Mouse (Mus musculus): ENCODE results near the gene Tmem184a.

Gene Tmem184a

DNA sequence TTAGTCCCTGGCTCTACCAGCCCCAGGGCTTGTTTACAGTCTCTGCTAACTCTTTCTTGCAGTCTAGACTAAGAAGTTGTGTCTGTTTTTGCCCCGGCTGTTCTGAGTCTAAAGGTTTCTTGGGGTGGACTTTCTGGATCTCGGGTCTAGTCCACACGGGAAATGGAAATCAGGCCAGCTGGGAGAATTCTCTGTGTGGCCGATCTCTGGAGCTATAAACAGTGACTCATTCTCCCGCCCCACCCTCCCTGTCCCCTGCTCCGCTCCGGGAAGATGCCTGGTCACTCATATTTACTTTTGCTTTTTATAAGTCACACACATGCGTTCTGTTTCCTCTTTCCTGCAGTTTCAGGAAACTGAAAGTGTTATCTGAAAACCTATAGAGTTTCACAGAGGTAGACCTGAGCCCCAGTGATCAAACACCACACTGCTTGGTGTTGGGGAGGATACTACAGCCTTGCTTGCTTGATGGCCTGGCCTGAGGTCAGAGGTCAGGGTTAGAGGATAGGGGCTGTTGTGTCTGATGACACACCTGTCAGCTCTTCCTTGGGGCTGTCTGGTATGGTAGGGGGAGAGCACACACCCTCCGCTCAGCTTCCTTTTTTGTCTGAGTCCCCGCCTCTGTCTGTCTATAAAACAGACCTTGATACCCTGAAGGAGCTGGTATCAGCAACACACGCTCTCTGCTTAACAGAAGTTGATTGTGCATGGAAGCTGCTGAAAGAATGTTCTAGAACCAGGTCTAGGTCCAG, 26.2 kb downstream of the Tmem184a start:
- DNase-seq (ENCODE audit: low spot score) = no peak

DNA sequence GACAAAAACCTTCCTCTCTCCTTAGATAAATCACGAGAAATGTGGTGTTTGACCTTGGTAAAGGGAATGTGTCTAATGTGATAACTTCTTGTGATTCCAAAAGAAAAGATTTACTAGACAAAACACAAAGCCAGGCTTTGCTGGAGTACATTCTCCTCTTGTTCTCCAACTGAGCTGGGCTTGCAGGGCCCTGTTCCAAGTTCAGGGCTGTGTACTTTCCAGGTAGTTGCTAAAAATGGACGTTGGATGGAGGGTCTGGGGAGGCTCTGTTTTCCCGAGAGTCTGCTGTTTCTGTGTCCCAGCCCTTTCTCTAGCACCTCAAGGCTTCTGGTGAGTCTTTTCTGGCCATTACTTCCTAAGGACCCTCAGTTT, 26.8 kb downstream of the Tmem184a start:
- no peak for DNase-seq (ENCODE audit: low spot score)

DNA sequence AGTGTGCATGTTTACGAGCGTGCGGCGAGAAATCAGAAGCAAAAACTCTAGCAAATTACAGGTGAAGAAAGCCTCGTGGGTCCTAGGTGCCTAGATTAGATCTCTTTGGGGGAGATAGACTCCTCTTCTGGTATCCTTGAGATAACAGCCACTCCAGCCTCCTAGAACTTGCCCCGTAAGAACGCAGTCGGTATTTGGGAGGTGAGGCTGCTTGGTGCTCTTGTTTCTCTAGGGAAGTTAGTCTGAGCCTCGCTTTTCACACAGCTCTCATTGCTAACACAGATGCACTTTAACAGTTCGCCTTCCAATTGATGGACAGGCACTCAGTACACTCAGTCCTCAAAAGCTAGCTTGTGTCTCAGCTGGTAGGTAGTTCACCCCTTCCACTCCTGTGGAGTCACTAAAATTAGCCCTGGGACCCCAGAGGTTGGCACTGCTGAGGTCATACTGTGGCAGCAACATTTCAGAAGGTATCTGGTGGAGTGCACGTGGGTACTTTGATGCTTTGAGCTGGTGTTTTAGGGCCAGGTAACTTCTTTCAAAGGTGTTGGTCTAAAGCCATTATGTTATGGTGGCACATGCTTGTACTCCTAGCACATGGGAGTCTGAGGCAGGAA, 27.4 kb downstream of the Tmem184a start:
- no peak for DNase-seq (ENCODE audit: low spot score)

DNA sequence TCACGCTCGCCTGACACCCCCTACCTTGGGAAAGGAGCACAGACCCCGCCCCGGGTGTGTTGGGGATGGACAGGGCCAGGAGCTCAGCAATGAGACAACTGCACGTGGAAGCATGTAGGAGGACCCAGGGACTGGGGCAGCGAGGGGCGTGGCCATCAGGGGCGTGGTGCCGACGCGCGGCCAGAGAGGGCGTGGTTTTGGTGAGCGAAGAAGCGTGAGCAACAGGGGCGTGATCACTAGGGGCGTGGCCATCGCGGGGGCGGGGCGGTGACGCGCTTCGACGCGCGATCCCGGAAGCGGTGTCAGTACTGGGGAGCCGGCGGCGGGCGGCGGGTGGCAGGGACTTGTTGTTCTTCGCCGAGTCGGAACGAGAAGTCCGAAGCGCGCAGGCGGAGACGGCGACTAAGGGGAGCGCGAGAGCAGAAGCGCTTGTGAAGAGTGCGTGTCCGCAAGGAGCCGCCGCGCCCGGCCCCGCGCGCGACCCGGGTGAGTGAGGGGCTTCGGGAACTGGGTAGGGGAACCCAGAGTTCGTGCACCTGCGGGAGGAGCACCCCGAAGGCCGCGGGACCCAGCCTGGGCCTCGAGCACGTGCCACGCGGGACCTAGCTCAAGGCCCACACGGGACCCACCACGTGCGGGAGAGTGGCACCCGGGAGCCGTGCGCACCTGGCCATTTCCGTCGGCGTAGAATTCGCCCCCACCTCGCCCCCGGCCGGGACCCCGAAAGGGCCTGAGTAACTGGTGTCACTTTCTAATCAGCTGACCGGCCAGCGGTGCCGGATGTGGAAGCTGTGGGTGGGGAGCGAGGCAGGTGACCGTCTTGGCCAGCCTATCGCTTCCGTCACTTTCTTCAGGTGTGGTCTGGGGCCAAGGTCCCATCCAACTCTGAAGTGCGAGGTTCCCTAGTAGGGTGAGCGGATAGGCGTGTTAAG, 28.2 kb downstream of the Tmem184a start, which contains the start of gene Mafk:
TSS of gene Mafk (plus strand) at position 287 of the 932 bp plus-strand sequence.
- DNase-seq (ENCODE audit: low spot score) = peak; percentile 95

DNA sequence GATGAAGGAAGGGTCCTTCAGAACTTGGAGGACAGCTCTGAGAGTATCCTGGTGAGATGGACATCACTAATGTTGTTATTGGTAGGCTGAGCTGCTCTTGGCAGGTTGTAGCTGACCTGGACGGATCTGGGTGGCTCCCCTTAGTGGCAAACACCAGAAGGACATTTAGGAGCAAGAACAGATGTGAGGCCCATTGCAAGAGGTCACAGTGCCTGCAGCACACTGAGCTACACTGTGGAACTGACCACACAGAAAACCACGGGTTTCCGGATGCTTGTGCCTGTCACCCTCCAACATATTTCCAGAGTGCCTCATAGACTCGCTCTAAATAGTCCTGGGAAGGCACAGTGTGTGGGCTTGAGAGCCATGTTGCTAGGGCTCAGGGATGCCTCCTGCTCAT, 30.3 kb downstream of the Tmem184a start:
- no peak for DNase-seq (ENCODE audit: low spot score)

DNA sequence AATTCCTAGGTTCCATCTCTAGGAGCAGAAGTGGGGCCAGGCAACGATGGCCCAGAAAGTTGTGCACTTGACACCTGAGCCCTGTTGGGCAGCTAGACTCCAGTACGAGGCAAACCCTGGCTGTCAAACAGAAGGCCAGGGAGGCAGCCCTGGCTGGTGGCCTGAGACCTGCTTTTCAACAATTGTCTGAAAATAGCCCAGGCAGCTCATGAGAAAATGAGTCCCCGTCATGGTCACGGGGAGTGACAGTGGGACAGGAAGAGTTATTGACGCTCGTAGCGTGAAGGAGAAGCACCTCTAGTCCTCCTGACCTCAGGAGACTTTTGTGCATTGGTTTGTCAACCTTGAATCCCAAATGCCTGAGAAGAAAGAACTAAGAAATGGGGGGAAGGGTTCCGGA, 38.3 kb downstream of the Tmem184a start:
- no peak for DNase-seq (ENCODE audit: low spot score)

DNA sequence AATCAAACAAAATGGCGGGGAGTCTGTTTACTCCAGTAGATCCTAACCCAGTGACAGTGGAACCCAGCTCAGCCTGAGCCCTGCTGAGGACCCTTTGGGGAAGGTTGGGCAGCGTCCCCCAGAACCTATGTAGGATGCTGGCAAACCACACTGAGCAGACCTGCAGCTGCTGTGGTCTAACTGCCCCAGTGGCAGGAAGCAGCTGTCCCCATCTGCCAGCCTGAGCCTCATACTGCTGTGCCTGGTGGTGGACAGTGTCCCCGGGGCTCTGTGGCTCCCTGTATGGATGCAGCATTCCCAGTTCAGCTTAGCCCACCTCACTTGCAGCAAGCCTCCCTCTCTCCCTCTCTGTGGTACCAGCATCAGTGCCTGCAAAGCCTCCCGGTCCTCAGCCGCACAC, 42.8 kb downstream of the Tmem184a start:
- DNase-seq (ENCODE audit: low spot score) = no peak

DNA sequence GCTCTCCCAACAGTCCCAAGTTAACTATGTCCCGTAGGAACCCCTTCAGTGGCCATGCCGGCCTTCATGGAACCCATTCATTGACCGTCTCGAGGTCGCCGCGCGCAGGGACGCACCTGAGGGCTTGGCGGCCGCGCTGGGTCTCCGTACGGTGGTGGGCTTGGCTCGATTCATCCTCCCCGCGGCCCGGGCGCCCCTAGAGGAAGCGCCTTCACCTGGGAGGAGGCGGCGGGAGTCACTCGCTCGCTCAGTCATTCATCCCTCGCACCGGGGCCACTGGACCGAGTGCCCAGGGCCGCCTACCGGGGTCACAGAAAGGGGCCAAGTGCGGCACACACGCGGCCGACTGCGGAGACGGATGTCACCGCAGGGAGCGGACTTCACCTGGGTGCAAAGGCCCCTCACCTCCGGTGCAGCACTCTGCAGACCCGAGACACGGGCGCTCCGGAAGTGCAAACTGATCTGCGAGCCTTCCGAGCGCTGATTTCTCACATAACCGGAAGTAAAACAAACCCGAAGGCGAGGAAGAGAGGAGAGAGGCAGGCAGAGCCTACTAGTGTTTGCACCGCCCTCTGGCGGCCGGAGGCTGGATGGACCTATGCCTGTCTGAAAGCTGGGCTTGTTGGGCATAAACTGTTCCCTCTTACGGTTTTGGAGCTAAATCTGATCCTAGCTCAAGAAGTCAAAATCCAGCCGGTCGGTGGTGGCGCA, 44.3 kb downstream of the Tmem184a start, which contains the start of gene Ints1:
TSS of gene Ints1 (minus strand) at position 459 of the 711 bp plus-strand sequence.
- peak; percentile 98 for DNase-seq (ENCODE audit: low spot score)

DNA sequence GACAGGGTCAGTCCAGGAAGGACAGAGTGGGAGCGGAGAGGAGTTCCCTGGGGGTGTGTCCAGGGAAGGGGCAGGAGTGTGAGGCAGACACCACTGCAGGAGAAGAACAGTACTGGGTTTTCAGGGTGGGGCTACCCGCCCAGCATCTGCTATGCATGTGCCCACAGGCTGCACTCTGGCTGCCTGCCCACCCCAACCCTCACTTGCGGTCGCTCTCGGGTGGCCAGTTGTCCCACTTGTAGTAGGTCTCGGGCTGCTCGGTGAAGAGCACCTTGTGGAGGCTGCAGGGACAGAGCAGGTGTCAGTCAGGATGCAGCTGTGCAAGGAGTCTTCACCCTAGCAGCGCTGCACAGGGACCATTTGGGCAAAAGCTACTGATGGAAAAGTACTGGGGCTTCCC, 51.5 kb downstream of the Tmem184a start:
- DNase-seq (ENCODE audit: low spot score) = no peak

DNA sequence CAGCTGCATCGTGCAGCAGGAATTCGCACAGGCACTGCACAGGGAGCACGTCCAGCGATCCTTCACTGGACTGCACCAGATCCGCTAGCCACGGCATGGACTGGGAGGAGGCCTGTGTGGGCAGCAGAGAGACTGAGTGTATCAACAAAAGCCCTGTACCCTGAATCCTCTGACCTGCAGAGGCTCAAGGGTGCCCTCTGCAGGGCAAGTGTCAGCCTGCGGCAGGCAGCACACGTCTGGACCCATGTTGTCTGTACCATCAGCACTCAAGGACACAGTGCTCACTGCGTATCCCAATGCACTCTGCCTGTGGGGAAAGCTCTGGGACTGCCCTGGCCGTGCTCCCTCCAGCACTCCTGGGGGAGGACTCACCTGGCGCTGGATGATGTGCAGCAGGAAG, 55.4 kb downstream of the Tmem184a start:
- peak; percentile 64 for DNase-seq (ENCODE audit: low spot score)

DNA sequence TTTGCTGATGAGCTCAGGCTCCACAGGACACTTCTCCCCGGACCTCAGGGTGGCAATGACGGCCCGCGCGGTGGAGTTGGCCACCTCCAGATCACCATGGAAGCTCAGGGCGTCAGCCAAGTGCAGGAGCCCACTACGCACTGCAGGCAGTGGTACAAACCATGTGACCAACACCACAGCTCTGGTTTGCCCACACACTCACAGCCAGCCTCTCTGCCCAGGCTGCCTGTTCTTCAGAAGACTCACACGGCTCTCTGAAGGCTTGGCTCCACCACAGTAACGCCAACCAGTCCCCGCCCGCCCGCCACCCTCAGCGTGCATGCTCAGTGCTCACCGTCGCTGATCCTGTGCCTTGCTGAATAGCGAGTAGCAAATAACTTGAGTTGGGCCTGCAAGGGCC, 61.6 kb downstream of the Tmem184a start:
- no peak for DNase-seq (ENCODE audit: low spot score)

DNA sequence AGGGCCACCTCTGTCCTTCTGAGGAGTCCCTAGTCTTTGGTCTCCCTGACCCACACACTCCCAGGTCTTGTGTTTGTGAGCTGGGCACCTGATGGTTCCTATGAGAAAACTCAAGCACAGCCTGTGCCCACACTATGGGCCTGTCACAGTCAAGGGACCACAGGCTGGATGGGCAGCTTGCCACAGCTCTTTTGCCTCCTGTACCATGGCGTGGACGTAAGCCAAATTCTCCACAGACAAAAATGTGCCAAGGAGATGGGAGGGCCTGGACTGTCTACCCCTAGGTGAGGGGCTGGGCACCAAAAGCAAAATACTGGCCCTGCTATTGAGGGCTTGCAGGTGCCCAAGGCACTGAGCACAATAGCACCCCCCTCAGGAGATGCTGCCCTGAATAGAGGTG, 63.1 kb downstream of the Tmem184a start:
- DNase-seq (ENCODE audit: low spot score) = no peak

DNA sequence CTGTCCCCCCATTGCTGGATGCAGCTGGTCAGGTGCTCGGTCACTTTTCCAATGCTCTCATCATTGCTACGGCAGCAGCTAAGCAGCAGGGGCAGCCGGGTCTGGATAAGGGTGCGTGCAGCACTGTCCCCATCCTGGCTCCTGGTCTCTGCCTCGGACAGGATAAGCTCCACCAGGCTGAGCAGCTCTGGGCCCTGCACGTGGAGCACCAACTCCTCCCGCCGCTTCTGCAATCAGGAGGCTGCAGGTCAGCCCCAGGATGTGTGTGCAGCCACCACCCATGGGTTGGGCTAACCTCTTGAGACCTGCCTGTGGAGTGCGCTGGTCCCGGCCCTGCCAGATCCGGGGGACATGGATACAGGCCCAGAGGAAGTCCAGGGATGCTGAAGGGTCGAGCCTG, 63.6 kb downstream of the Tmem184a start:
- DNase-seq (ENCODE audit: low spot score) = no peak

DNA sequence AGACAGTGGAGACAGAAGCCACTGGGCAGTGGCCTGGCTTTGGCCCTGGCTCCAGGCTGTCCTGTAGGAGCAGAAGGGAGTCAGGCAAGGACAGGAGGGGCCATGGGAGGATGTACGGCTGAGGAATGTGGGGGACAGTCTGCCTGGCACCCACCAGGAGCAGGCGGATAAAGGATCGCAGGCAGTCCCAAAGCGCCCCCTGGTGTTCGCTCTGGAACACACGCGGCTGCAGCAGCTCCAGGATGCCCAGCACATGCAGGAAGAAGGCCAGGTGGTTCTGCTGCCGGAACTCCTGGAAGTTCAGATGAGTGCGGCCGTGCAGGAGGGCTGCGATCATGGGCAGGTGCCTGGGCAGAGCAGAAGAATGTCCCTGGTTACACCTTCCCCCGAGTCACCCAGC, 65.0 kb downstream of the Tmem184a start:
- peak; percentile 71 for DNase-seq (ENCODE audit: low spot score)

Measured in embryo, embryonic 10.5 days (tissue).